ENCODE assay signal across 10 mouse cellular contexts in the genomic region with DNA sequence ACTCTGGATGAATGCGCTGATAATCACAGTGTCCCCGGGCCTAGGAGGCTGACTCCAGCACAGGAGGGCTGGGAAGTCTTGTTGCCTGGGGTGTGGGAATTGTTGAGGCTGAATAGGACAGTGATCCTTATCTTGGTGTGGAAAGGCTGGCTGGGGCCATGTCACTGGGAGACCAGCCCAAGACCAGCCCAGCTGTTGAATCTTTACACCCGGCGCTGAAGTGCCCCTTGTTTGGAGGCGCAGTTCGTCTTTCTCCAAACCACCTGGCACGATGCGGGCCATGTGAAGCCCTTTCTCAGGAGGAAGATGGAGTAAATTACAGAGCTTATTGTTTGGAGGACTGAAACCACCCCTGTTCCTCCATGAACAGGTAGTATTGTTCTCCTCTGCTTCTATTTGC. TPM values are rescaled to one million over a fixed set of nuclear protein-coding genes. Genes with fewer than 3 reads are reported as not detected.
DNase-seq lines count a peak whose midpoint lies in the region; ATAC-seq and TF ChIP-seq lines count a peak whose summit lies in the region.
"Had no signal": no experiment of that assay in that cellular context is flagged by ENCODE, and none has a peak within 500 bp of the region (broad histone marks: within the 10 kb centered on the region; RNA-seq: fewer than 3 reads in every experiment).

No protein-coding gene starts in this region.

- TF ChIP-seq CTCF in stomach, postnatal 0 days (IDR thresholded peaks at IDR 0.05; ENCODE audit: low read depth): no peak

- WGBS in hindbrain, embryonic 10.5 days: 70% methylated on average over 8 of the region's 8 CpGs
- WGBS in hindbrain, embryonic 13.5 days: 75% methylated on average over 8 of the region's 8 CpGs
- WGBS in midbrain, embryonic 12.5 days: 74% methylated on average over 8 of the region's 8 CpGs
- WGBS in midbrain, embryonic 11.5 days: 77% methylated on average over 8 of the region's 8 CpGs
- whole genome bisulfite sequencing in intestine, embryonic 15.5 days: 51% methylated on average over 8 of the region's 8 CpGs
- 50% methylated on average over 8 of the region's 8 CpGs for WGBS in stomach, postnatal 0 days
- 69% methylated on average over 8 of the region's 8 CpGs for WGBS in liver, embryonic 12.5 days (ENCODE audit: insufficient replicate concordance)

- H3K9ac ChIP-seq in hindbrain, embryonic 13.5 days: no peak overlapping the region
- 0 out of 2 replicates have a peak overlapping the region, but pooled peaks have one; percentile 8 for H3K9ac ChIP-seq in midbrain, embryonic 12.5 days (replicated peaks)
- H3K9ac ChIP-seq in midbrain, embryonic 11.5 days (ENCODE audit: low read length): no peak overlapping the region
- no peak overlapping the region for H3K9ac ChIP-seq in intestine, embryonic 15.5 days
- H3K9ac ChIP-seq in stomach, postnatal 0 days (ENCODE audit: low read length): no peak overlapping the region
- H3K9ac ChIP-seq in liver, embryonic 12.5 days: no peak overlapping the region
- H3K9ac ChIP-seq: neural tube, embryonic 12.5 days had no signal

- no peak overlapping the region for H3K4me2 ChIP-seq in hindbrain, embryonic 13.5 days
- no peak overlapping the region for H3K4me2 ChIP-seq in midbrain, embryonic 12.5 days (replicated peaks)
- H3K4me2 ChIP-seq in midbrain, embryonic 11.5 days: no peak overlapping the region
- no peak overlapping the region for H3K4me2 ChIP-seq in intestine, embryonic 15.5 days (replicated peaks)
- no peak overlapping the region; the same call in 1 of the 2 replicates for H3K4me2 ChIP-seq in stomach, postnatal 0 days (replicated peaks; ENCODE audit: low read depth)
- H3K4me2 ChIP-seq in liver, embryonic 12.5 days: no peak overlapping the region
- H3K4me2 ChIP-seq: neural tube, embryonic 12.5 days had no signal

- H3K36me3 ChIP-seq in hindbrain, embryonic 10.5 days: peaks cover 12% of the 10 kb centered on the region; the same call in 1 of the 2 replicates
- peaks cover 3% of the 10 kb centered on the region; the same call in 1 of the 2 replicates for H3K36me3 ChIP-seq in hindbrain, embryonic 13.5 days
- peaks cover 10% of the 10 kb centered on the region; the same call in 1 of the 2 replicates for H3K36me3 ChIP-seq in midbrain, embryonic 12.5 days
- H3K36me3 ChIP-seq in midbrain, embryonic 11.5 days (ENCODE audit: control insufficient read depth, insufficient read depth, low read length): no peaks in the 10 kb centered on the region
- 0 out of 2 replicates have a peak, but pooled peaks cover 3% of the 10 kb centered on the region for H3K36me3 ChIP-seq in intestine, embryonic 15.5 days
- H3K36me3 ChIP-seq in stomach, postnatal 0 days (ENCODE audit: control insufficient read depth, insufficient read depth, low read length): peaks cover 2% of the 10 kb centered on the region; the same call in 1 of the 2 replicates
- no peaks in the 10 kb centered on the region; the same call in 1 of the 2 replicates for H3K36me3 ChIP-seq in liver, embryonic 12.5 days
- H3K36me3 ChIP-seq: neural tube, embryonic 12.5 days had no signal

- H3K27ac ChIP-seq in hindbrain, embryonic 10.5 days: 0 out of 2 replicates have a peak overlapping the region, but pooled peaks have one; percentile 9
- H3K27ac ChIP-seq in hindbrain, embryonic 13.5 days: no peak overlapping the region
- no peak overlapping the region for H3K27ac ChIP-seq in midbrain, embryonic 12.5 days (replicated peaks)
- no peak overlapping the region for H3K27ac ChIP-seq in midbrain, embryonic 11.5 days (ENCODE audit: low read depth, low read length)
- 0 out of 2 replicates have a peak overlapping the region, but pooled peaks have one; percentile 27 for H3K27ac ChIP-seq in intestine, embryonic 15.5 days
- peak overlapping the region; percentile 73 for H3K27ac ChIP-seq in stomach, postnatal 0 days (replicated peaks)
- no peak overlapping the region for H3K27ac ChIP-seq in liver, embryonic 12.5 days
- H3K27ac ChIP-seq: neural tube, embryonic 12.5 days had no signal

- ATAC-seq in hindbrain, embryonic 13.5 days (ENCODE audit: low FRiP score): no peak
- ATAC-seq in midbrain, embryonic 12.5 days (ENCODE audit: low FRiP score, low read depth): no peak
- no peak for ATAC-seq in midbrain, embryonic 11.5 days (ENCODE audit: low FRiP score)
- no peak for ATAC-seq in intestine, embryonic 15.5 days
- no peak for ATAC-seq in stomach, postnatal 0 days (ENCODE audit: low FRiP score, low TSS enrichment)
- no peak for ATAC-seq in liver, embryonic 12.5 days

- H3K4me1 ChIP-seq in hindbrain, embryonic 10.5 days (replicated peaks): peaks cover 62% of the 10 kb centered on the region
- H3K4me1 ChIP-seq in hindbrain, embryonic 13.5 days (replicated peaks): peaks cover 17% of the 10 kb centered on the region
- peaks cover 43% of the 10 kb centered on the region for H3K4me1 ChIP-seq in midbrain, embryonic 12.5 days
- peaks cover 10% of the 10 kb centered on the region for H3K4me1 ChIP-seq in midbrain, embryonic 11.5 days (ENCODE audit: control insufficient read depth, insufficient read depth, low read length)
- peaks cover 16% of the 10 kb centered on the region for H3K4me1 ChIP-seq in intestine, embryonic 15.5 days (replicated peaks)
- H3K4me1 ChIP-seq in stomach, postnatal 0 days (replicated peaks; ENCODE audit: control insufficient read depth, insufficient read depth): peaks cover 6% of the 10 kb centered on the region
- 0 out of 2 replicates have a peak, but pooled peaks cover 4% of the 10 kb centered on the region for H3K4me1 ChIP-seq in liver, embryonic 12.5 days

- no peaks in the 10 kb centered on the region for H3K9me3 ChIP-seq in hindbrain, embryonic 10.5 days
- H3K9me3 ChIP-seq in hindbrain, embryonic 13.5 days: no peaks in the 10 kb centered on the region
- H3K9me3 ChIP-seq in midbrain, embryonic 12.5 days: no peaks in the 10 kb centered on the region
- H3K9me3 ChIP-seq in midbrain, embryonic 11.5 days (ENCODE audit: control insufficient read depth, low read length): no peaks in the 10 kb centered on the region
- H3K9me3 ChIP-seq in intestine, embryonic 15.5 days: no peaks in the 10 kb centered on the region
- no peaks in the 10 kb centered on the region for H3K9me3 ChIP-seq in stomach, postnatal 0 days (ENCODE audit: control insufficient read depth, low read length)
- no peaks in the 10 kb centered on the region for H3K9me3 ChIP-seq in liver, embryonic 12.5 days (replicated peaks)
- H3K9me3 ChIP-seq: neural tube, embryonic 12.5 days had no signal

- H3K4me3 ChIP-seq in hindbrain, embryonic 10.5 days: no peak overlapping the region
- H3K4me3 ChIP-seq in hindbrain, embryonic 13.5 days: no peak overlapping the region
- H3K4me3 ChIP-seq in midbrain, embryonic 12.5 days: no peak overlapping the region
- H3K4me3 ChIP-seq in midbrain, embryonic 11.5 days (ENCODE audit: low read depth, low read length): no peak overlapping the region
- no peak overlapping the region for H3K4me3 ChIP-seq in intestine, embryonic 15.5 days (replicated peaks)
- H3K4me3 ChIP-seq in stomach, postnatal 0 days (ENCODE audit: low read depth, low read length): no peak overlapping the region
- no peak overlapping the region for H3K4me3 ChIP-seq in liver, embryonic 12.5 days
- H3K4me3 ChIP-seq: erythroblast, embryonic 14.5 days; neural tube, embryonic 12.5 days had no signal

- TF ChIP-seq EP300 in stomach, postnatal 0 days (optimal IDR thresholded peaks at IDR 0.05): no peak

- DNase-seq in hindbrain, embryonic 10.5 days (ENCODE audit: low spot score): no peak
- DNase-seq in midbrain, embryonic 11.5 days (ENCODE audit: low spot score, missing footprints): no peak
- no peak for DNase-seq in stomach, postnatal 0 days (ENCODE audit: low spot score)
- DNase-seq: cerebellum, adult 9-11 months had no signal

- no peaks in the 10 kb centered on the region for H3K27me3 ChIP-seq in hindbrain, embryonic 10.5 days (ENCODE audit: insufficient read depth, poor library complexity, severe bottlenecking)
- H3K27me3 ChIP-seq in hindbrain, embryonic 13.5 days: peaks cover 28% of the 10 kb centered on the region
- no peaks in the 10 kb centered on the region for H3K27me3 ChIP-seq in midbrain, embryonic 12.5 days
- H3K27me3 ChIP-seq in midbrain, embryonic 11.5 days (ENCODE audit: control insufficient read depth, insufficient read depth, low read length): no peaks in the 10 kb centered on the region
- no peaks in the 10 kb centered on the region for H3K27me3 ChIP-seq in intestine, embryonic 15.5 days (replicated peaks)
- no peaks in the 10 kb centered on the region for H3K27me3 ChIP-seq in stomach, postnatal 0 days (ENCODE audit: control insufficient read depth, insufficient read depth, low read length)
- H3K27me3 ChIP-seq in liver, embryonic 12.5 days (replicated peaks): peaks cover 27% of the 10 kb centered on the region

RNA-seq across cellular contexts. Expression of gene Tcf7l2, which starts 15.1 kb away (rescaled TPM):
- polyA plus RNA-seq in hindbrain, embryonic 10.5 days (2016; fragmentation: Nextera tagmentation; extraction: Ambion mirVana): 58.6 and 61.0 TPM in 2 replicates
- polyA plus RNA-seq in hindbrain, embryonic 13.5 days (2015; fragmentation: Nextera tagmentation; extraction: Ambion mirVana): 29.6 and 36.3 TPM in 2 replicates
- 343 and 552 TPM in 2 replicates for polyA plus RNA-seq in midbrain, embryonic 12.5 days (2016; fragmentation: Nextera tagmentation; extraction: Ambion mirVana)
- polyA plus RNA-seq in midbrain, embryonic 11.5 days (2014; fragmentation: Nextera tagmentation; extraction: Ambion mirVana): 379 and 401 TPM in 2 replicates
- 65.0 and 78.9 TPM in 2 replicates for polyA plus RNA-seq in intestine, embryonic 15.5 days (2015; fragmentation: Nextera tagmentation; extraction: Ambion mirVana)
- 40.6 and 41.7 TPM in 2 replicates for polyA plus RNA-seq in stomach, postnatal 0 days (2015; fragmentation: Nextera tagmentation; extraction: Ambion mirVana)
- 22.9 and 23.0 TPM in 2 replicates for polyA plus RNA-seq in liver, embryonic 12.5 days (2016; fragmentation: Nextera tagmentation; extraction: Ambion mirVana)

Comparison
In these comparisons a context has a peak if more than half of its experiments do, and no peak if none do; other contexts are left out.
1. H3K27ac ChIP-seq: peak in hindbrain, embryonic 10.5 days (single experiment), intestine, embryonic 15.5 days (single experiment) and stomach, postnatal 0 days (single experiment); none in hindbrain, embryonic 13.5 days (single experiment), midbrain, embryonic 12.5 days (single experiment), midbrain, embryonic 11.5 days (single experiment) and liver, embryonic 12.5 days (single experiment).